Mouse (Mus musculus) heart, embryonic 10.5 days (tissue): Measurements from ENCODE around the gene Usp54. TPM values are rescaled to one million over a fixed set of nuclear protein-coding genes. Genes with fewer than 3 reads are reported as not detected.

Experiments
- DNase-seq: peaks from one replicate; pipeline ENCODE4 v3.0.0-alpha.2; 2017; ENCODE audit warnings: low spot score
- H3K27ac ChIP-seq: fragments of 300-500 bp; sonication (generic); 2 replicates; pipeline ENCODE4 v1.5.1; 2016; ENCODE audit warnings: mild to moderate bottlenecking
- H3K27me3 ChIP-seq: fragments of 300-500 bp; sonication (generic); 2 replicates; pipeline ENCODE4 v1.6.1; 2016; ENCODE audit warnings: mild to moderate bottlenecking; ENCODE audit not compliant: poor library complexity, insufficient read depth, severe bottlenecking
- H3K36me3 ChIP-seq: fragments of 300-500 bp; sonication (generic); 2 replicates; pipeline ENCODE4 v1.6.1; 2016; ENCODE audit warnings: mild to moderate bottlenecking, moderate library complexity
- H3K4me1 ChIP-seq: fragments of 300-500 bp; sonication (generic); 2 replicates; pipeline ENCODE4 v1.6.1; 2016; ENCODE audit warnings: mild to moderate bottlenecking
- H3K4me3 ChIP-seq: fragments of 300-500 bp; sonication (generic); 2 replicates; pipeline ENCODE4 v1.5.1; 2016; ENCODE audit warnings: mild to moderate bottlenecking, moderate library complexity
- H3K9me3 ChIP-seq: fragments of 300-500 bp; sonication (generic); 2 replicates; pipeline ENCODE4 v1.6.1; 2016; ENCODE audit warnings: mild to moderate bottlenecking, moderate library complexity
- whole genome bisulfite sequencing: fragments of 180-500 bp; shearing (Covaris S2); methylation state at CpG from one replicate; pipeline ENCODE4 v1.1.7; 2016; 5-methylcytosine and 5-hydroxymethylcytosine counted together
- polyA plus RNA-seq: library from polyadenylated mRNA; unstranded; fragments of >200 nt; fragmentation: Nextera tagmentation; extraction: Ambion mirVana; gene quantifications from 2 replicates; pipeline ENCODE4 v1.2.1, GENCODE M21; 2016

The Usp54 gene
- polyA plus RNA-seq, 1 experiment from 2014 or later, result 7.3 TPM

- Histone ChIP-seq H3K36me3 (peaks cover 26% of the 10 kb centered on the region), H3K27ac (peak overlapping the region; percentile 94), H3K9me3 (no peaks in the 10 kb centered on the region), H3K4me3 (peak overlapping the region; percentile 71), H3K27me3 (peaks cover 9% of the 10 kb centered on the region), H3K4me1 (peaks cover 57% of the 10 kb centered on the region)
- WGBS, result 23% methylated on average over 2 of the region's 2 CpGs
- no peak for DNase-seq
These were observed 22.7 kb upstream of the Usp54 start for GRCm38 (mm10) chr14:20663601-20664000.

GRCm38 (mm10) chr14:20662740-20663139, 21.9 kb upstream of the Usp54 start:
- Histone ChIP-seq H3K27ac (peak overlapping the region; percentile 94), H3K36me3 (peaks cover 26% of the 10 kb centered on the region), H3K4me3 (peak overlapping the region; percentile 71), H3K4me1 (peaks cover 51% of the 10 kb centered on the region), H3K9me3 (no peaks in the 10 kb centered on the region), H3K27me3 (peaks cover 9% of the 10 kb centered on the region)
- WGBS, result 28% methylated on average over 3 of the region's 3 CpGs
- no peak for DNase-seq

- DNase-seq, result peak; percentile 77
- peaks cover 26% of the 10 kb centered on the region for H3K36me3 ChIP-seq
- no peaks in the 10 kb centered on the region for H3K9me3 ChIP-seq
- H3K4me1 ChIP-seq, result peaks cover 47% of the 10 kb centered on the region
- H3K27ac ChIP-seq, result peak overlapping the region; percentile 94
- peaks cover 9% of the 10 kb centered on the region for H3K27me3 ChIP-seq
- H3K4me3 ChIP-seq, result peak overlapping the region; percentile 71
- 9% methylated on average over 19 of the region's 19 CpGs for WGBS
These were observed 20.9 kb upstream of the Usp54 start for GRCm38 (mm10) chr14:20661661-20662331.

GRCm38 (mm10) chr14:20660827-20661660, 20.2 kb upstream of the Usp54 start:
- H3K4me1 ChIP-seq, result peaks cover 47% of the 10 kb centered on the region

GRCm38 (mm10) chr14:20659687-20660086, 18.8 kb upstream of the Usp54 start:
- peaks cover 47% of the 10 kb centered on the region for H3K4me1 ChIP-seq
- 92% methylated on average over 7 of the region's 7 CpGs for WGBS
- no peak overlapping the region for H3K4me3 ChIP-seq
- DNase-seq, result no peak
- peak overlapping the region; percentile 94; the same call in 1 of the 2 replicates for H3K27ac ChIP-seq
- no peaks in the 10 kb centered on the region for H3K9me3 ChIP-seq
- H3K36me3 ChIP-seq, result peaks cover 26% of the 10 kb centered on the region
- H3K27me3 ChIP-seq, result peaks cover 9% of the 10 kb centered on the region

More at GRCm38 (mm10) chr14:20660827-20661660, 20.2 kb upstream of the Usp54 start:
- DNase-seq, result peak; percentile 96
- Histone ChIP-seq H3K27ac (peak overlapping the region; percentile 94), H3K4me3 (peak overlapping the region; percentile 71), H3K36me3 (peaks cover 26% of the 10 kb centered on the region), H3K27me3 (peaks cover 9% of the 10 kb centered on the region), H3K9me3 (no peaks in the 10 kb centered on the region)
- WGBS, result 3% methylated on average over 52 of the region's 52 CpGs

GRCm38 (mm10) chr14:20658902-20659301, 18.0 kb upstream of the Usp54 start:
- peaks cover 46% of the 10 kb centered on the region for H3K4me1 ChIP-seq

GRCm38 (mm10) chr14:20658326-20658725, 17.5 kb upstream of the Usp54 start:
- Histone ChIP-seq H3K27me3 (peaks cover 9% of the 10 kb centered on the region), H3K36me3 (peaks cover 26% of the 10 kb centered on the region), H3K4me1 (peaks cover 46% of the 10 kb centered on the region), H3K27ac (no peak overlapping the region), H3K9me3 (no peaks in the 10 kb centered on the region), H3K4me3 (no peak overlapping the region)
- DNase-seq, result no peak

More at GRCm38 (mm10) chr14:20658902-20659301, 18.0 kb upstream of the Usp54 start:
- peaks cover 9% of the 10 kb centered on the region for H3K27me3 ChIP-seq
- no peak for DNase-seq
- H3K36me3 ChIP-seq, result peaks cover 26% of the 10 kb centered on the region
- H3K9me3 ChIP-seq, result no peaks in the 10 kb centered on the region
- no peak overlapping the region for H3K27ac ChIP-seq
- H3K4me3 ChIP-seq, result no peak overlapping the region
- 76% methylated on average over 6 of the region's 6 CpGs for WGBS

- Histone ChIP-seq H3K36me3 (peaks cover 15% of the 10 kb centered on the region; the same call in 1 of the 2 replicates), H3K27ac (peak within 1 kb of the TSS; percentile 77), H3K4me3 (peak within 1 kb of the TSS; percentile 50), H3K4me1 (peaks cover 43% of the 10 kb centered on the region), H3K9me3 (no peaks in the 10 kb centered on the region), H3K27me3 (no peaks in the 10 kb centered on the region)
- DNase-seq, result no peak
- 20% methylated on average over 11 of the region's 11 CpGs for WGBS
These were observed 15.5 kb upstream of the Usp54 start, which contains the start of gene Myoz1 for GRCm38 (mm10) chr14:20656361-20656760. TSS of gene Myoz1 (minus strand) at chr14:20656540.

- 56% methylated on average over 9 of the region's 9 CpGs for WGBS
- no peak for DNase-seq
- H3K27ac ChIP-seq, result peak overlapping the region; percentile 77
- peaks cover 38% of the 10 kb centered on the region for H3K4me1 ChIP-seq
- H3K4me3 ChIP-seq, result peak overlapping the region; percentile 50
- peaks cover 12% of the 10 kb centered on the region; the same call in 1 of the 2 replicates for H3K36me3 ChIP-seq
- H3K9me3 ChIP-seq, result no peaks in the 10 kb centered on the region
- H3K27me3 ChIP-seq, result no peaks in the 10 kb centered on the region
These were observed 14.9 kb upstream of the Usp54 start for GRCm38 (mm10) chr14:20655731-20656130.

GRCm38 (mm10) chr14:20654690-20655421, 14.0 kb upstream of the Usp54 start:
- Histone ChIP-seq H3K27ac (peak overlapping the region; percentile 77; the same call in 1 of the 2 replicates), H3K4me3 (no peak overlapping the region), H3K4me1 (peaks cover 31% of the 10 kb centered on the region), H3K9me3 (no peaks in the 10 kb centered on the region), H3K36me3 (peaks cover 5% of the 10 kb centered on the region; the same call in 1 of the 2 replicates), H3K27me3 (no peaks in the 10 kb centered on the region)
- DNase-seq, result no peak
- 67% methylated on average over 9 of the region's 9 CpGs for WGBS

GRCm38 (mm10) chr14:20651722-20652256, 10.9 kb upstream of the Usp54 start:
- Histone ChIP-seq H3K27me3 (no peaks in the 10 kb centered on the region; the same call in 1 of the 2 replicates), H3K9me3 (no peaks in the 10 kb centered on the region), H3K27ac (peak overlapping the region; percentile 4; the same call in 1 of the 2 replicates), H3K4me3 (no peak overlapping the region), H3K36me3 (peaks cover 8% of the 10 kb centered on the region; the same call in 1 of the 2 replicates), H3K4me1 (peaks cover 29% of the 10 kb centered on the region)
- DNase-seq, result no peak
- WGBS, result 27% methylated on average over 4 of the region's 4 CpGs

- no peaks in the 10 kb centered on the region for H3K9me3 ChIP-seq
- H3K27me3 ChIP-seq, result no peaks in the 10 kb centered on the region; the same call in 1 of the 2 replicates
- peaks cover 8% of the 10 kb centered on the region; the same call in 1 of the 2 replicates for H3K36me3 ChIP-seq
- 64% methylated on average over 2 of the region's 2 CpGs for WGBS
- peaks cover 26% of the 10 kb centered on the region for H3K4me1 ChIP-seq
- H3K4me3 ChIP-seq, result no peak overlapping the region
- no peak for DNase-seq
- H3K27ac ChIP-seq, result 0 out of 2 replicates have a peak overlapping the region, but pooled peaks have one; percentile 59
These were observed 10.1 kb upstream of the Usp54 start for GRCm38 (mm10) chr14:20651000-20651399.
